Mouse (Mus musculus) adrenal gland, adult 8-10 months (tissue): ENCODE measurements around the gene Rapgef2. TPM values are rescaled to one million over a fixed set of nuclear protein-coding genes. Genes with fewer than 3 reads are reported as not detected.

ENCODE experiments used
- DNase-seq: peaks from one replicate; pipeline ENCODE4 v3.0.0; 2022
- total RNA-seq, 4 experiments: library from RNA; stranded (reverse); gene quantifications; 2 replicates each; pipeline ENCODE4 v1.2.4; 2022

Rapgef2 gene
- total RNA-seq, 4 experiments from 2014 or later: 21.3 to 32.2 (median 26.2) TPM

DNA sequence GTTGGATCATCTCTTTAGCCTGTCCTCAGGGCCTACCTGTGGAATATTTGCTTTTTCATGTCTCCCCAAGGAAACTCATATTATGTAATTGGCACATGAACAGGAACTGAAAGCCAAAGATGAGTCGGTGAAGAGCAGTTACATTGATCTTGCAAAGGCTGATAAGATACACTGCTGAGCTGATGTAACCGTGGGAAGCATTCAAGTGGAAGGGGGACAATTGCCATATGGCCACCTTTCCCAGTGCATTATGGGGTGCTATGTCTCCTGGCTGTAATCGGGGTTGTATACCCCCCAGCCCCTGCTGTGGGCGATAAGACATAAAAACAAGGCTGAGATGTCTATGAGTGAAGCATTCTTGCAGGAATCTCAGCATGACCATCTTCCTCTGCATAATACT lies 268.9 kb downstream of the Rapgef2 start:
- DNase-seq: no peak

DNA sequence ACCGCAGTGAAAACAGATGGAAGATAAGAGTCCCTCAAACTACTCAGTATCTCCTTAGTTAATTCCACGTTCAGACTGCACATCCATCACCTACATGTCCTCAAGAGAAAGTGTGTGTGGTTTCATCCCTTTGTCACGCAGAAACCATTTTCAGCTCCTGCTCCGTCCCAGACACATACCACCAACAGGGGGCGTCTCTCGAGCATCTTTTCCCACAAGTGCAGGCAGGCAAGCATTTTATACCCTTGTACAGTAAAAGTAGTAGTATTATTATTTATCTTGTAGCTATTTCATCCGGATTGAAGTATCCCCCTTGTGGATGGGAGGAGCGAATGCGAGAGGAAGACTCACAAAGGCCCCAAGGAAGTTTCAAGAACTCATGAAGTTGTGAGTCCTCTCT lies 269.5 kb downstream of the Rapgef2 start:
- no peak for DNase-seq

DNA sequence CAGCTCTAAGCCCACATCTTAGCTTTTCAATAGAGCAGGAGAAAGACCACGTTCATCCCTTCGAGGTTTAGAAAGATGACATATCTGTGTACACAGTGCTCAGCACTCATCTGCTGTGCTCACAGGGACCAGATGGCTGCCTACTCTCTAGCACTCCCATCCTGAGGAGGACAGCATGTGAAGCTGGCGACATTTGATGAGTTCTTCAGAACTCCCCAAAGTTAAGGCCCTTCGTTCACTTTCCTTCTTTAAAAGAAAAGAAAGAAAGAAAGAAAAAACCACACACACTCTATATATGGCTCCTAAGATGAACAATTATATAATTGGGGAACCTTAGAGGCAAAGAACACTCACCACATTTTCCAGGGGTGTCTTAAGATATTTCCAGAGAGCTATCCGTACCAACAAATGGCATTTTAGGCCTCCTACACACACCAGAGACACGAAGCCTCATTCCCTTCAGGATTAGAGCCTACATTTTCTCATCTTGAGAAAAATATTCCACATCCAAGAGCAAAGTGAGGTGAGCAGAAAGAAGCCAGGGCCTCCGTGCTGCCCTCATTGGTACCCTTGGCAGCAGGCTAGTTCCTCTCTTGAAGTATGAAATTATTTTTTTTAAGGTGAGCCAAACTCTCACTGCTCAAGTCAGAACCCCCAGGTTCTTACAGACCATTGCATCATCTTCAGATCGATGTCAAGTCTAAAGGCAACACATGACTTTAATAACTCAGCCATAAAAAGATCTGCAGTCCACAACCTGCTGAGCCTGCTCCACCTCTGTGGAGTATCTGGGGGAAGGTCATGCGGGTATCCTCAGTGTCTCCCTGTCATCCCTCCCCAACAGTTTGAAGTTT lies 270.5 kb downstream of the Rapgef2 start:
- no peak for DNase-seq

Other genes starting within 250 kb of the Rapgef2 start
- gene Gm17359, start 50.1 kb upstream of the Rapgef2 start, total RNA-seq: not detected